Mouse (Mus musculus): ENCODE data around the gene Mucl3. TPM values are rescaled to one million over a fixed set of nuclear protein-coding genes. Genes with fewer than 3 reads are reported as not detected.

Gene Mucl3
- total and polyA plus RNA-seq, 3 experiments = 0.11 to 1.3 (median 0.34) TPM

GRCm38 (mm10) chr17:35685061-35685460, 41.6 kb upstream of the Mucl3 start:
- Histone ChIP-seq H3K27me3 (replicated peaks) (no peaks in the 10 kb centered on the region), H3K36me3 (replicated peaks in 1 of 2; ENCODE audit: control insufficient read depth in 1 of 2, insufficient read depth in 1 of 2, low read length in 1 of 2) (peaks cover 15 to 62% of the 10 kb centered on the region in 2 experiments), H3K9ac (ENCODE audit: insufficient read depth, low read depth) (no peak overlapping the region), H3K79me2 (replicated peaks; ENCODE audit: control insufficient read depth, extremely low read depth, insufficient read depth, poor library complexity, severe bottlenecking) (no peaks in the 10 kb centered on the region), H3K4me3 (replicated peaks in 1 of 3; ENCODE audit: low read depth in 2 of 3, low read length in 2 of 3, poor library complexity in 1 of 3) (no peak overlapping the region), H3K9me3 (replicated peaks; ENCODE audit: low read length) (no peaks in the 10 kb centered on the region), H3K4me1 (ENCODE audit: control insufficient read depth in 1 of 2, insufficient read depth in 2 of 2) (peaks cover 5 to 15% of the 10 kb centered on the region in 2 experiments; a peak in 2 of 4 replicates), H3K27ac (ENCODE audit: insufficient read depth, low read depth) (no peak overlapping the region), H3K4me2 (ENCODE audit: insufficient read depth, low read depth, poor library complexity, severe bottlenecking) (no peak overlapping the region)
- dilution Hi-C loops (cut with MboI; ENCODE audit: extremely low pct_ligation_motif_present, extremely low pct_unique_long_range_greater_than_20kb, low sequenced_read_pairs) = no loop called here
- in situ Hi-C loops (cut with MboI; ENCODE audit: low pct_ligation_motif_present, low pct_unique_long_range_greater_than_20kb, low sequenced_read_pairs) = no loop called here
- TF ChIP-seq POLR2AphosphoS2 (IDR thresholded peaks at IDR 0.05; ENCODE audit: low read depth, low read length) (no peak), ZC3H11A (IDR thresholded peaks at IDR 0.05; ENCODE audit: low read depth, low read length) (no peak), SMC3 (IDR thresholded peaks at IDR 0.05; ENCODE audit: low read depth, low read length) (no peak), UBTF (IDR thresholded peaks at IDR 0.05; ENCODE audit: low read depth, low read length) (no peak), ZKSCAN1 (IDR thresholded peaks at IDR 0.05; ENCODE audit: borderline replicate concordance, low read depth, low read length) (no peak), ELF1 (IDR thresholded peaks at IDR 0.05; ENCODE audit: low read depth, low read length) (no peak)
- DNase-seq (ENCODE audit: extremely low read depth) = no peak

GRCm38 (mm10) chr17:35681986-35682385, 38.5 kb upstream of the Mucl3 start:
- dilution Hi-C loops (cut with MboI; ENCODE audit: extremely low pct_ligation_motif_present, extremely low pct_unique_long_range_greater_than_20kb, low sequenced_read_pairs) = no loop called here

GRCm38 (mm10) chr17:35680591-35680990, 37.1 kb upstream of the Mucl3 start:
- dilution Hi-C loops (cut with MboI; ENCODE audit: extremely low pct_ligation_motif_present, extremely low pct_unique_long_range_greater_than_20kb, low sequenced_read_pairs) = no loop called here
- no peak for TF ChIP-seq TBP (conservative IDR thresholded peaks at IDR 0.05; ENCODE audit: low read depth, low read length)
- TF ChIP-seq SMC3 (IDR thresholded peaks at IDR 0.05; ENCODE audit: low read depth, low read length) = no peak
- TF ChIP-seq ETS1 (conservative IDR thresholded peaks at IDR 0.05; ENCODE audit: low read depth, low read length) = no peak
- TF ChIP-seq UBTF (IDR thresholded peaks at IDR 0.05; ENCODE audit: low read depth, low read length) = no peak
- no peak for TF ChIP-seq ZC3H11A (IDR thresholded peaks at IDR 0.05; ENCODE audit: low read depth, low read length)
- no peak for TF ChIP-seq POLR2A (IDR thresholded peaks at IDR 0.05; ENCODE audit: low read depth, low read length)
- no peak for TF ChIP-seq SIN3A (IDR thresholded peaks at IDR 0.05; ENCODE audit: low read length)
- no peak for TF ChIP-seq MAFK (IDR thresholded peaks at IDR 0.05; ENCODE audit: insufficient replicate concordance, low read length)
- no peak for TF ChIP-seq JUND (conservative IDR thresholded peaks at IDR 0.05; ENCODE audit: low read depth, low read length)
- no peak for TF ChIP-seq MXI1 (IDR thresholded peaks at IDR 0.05; ENCODE audit: low read depth, low read length)
- TF ChIP-seq KAT2A (IDR thresholded peaks at IDR 0.05; ENCODE audit: insufficient replicate concordance, low read length) = no peak
- TF ChIP-seq IRF4 (IDR thresholded peaks at IDR 0.05; ENCODE audit: low read depth, low read length) = no peak
- no peak for DNase-seq (ENCODE audit: extremely low read depth)
- in situ Hi-C loops (cut with MboI; ENCODE audit: low pct_ligation_motif_present, low pct_unique_long_range_greater_than_20kb, low sequenced_read_pairs) = no loop called here
- Histone ChIP-seq H3K27me3 (replicated peaks) (no peaks in the 10 kb centered on the region), H3K4me1 (ENCODE audit: control insufficient read depth in 1 of 2, insufficient read depth in 2 of 2) (no peaks in the 10 kb centered on the region), H3K27ac (ENCODE audit: insufficient read depth, low read depth) (no peak overlapping the region), H3K36me3 (replicated peaks in 1 of 2; ENCODE audit: control insufficient read depth in 1 of 2, insufficient read depth in 1 of 2, low read length in 1 of 2) (peaks cover 8 to 35% of the 10 kb centered on the region in 2 experiments), H3K4me2 (ENCODE audit: insufficient read depth, low read depth, poor library complexity, severe bottlenecking) (no peak overlapping the region), H3K4me3 (replicated peaks in 1 of 3; ENCODE audit: low read depth in 2 of 3, low read length in 2 of 3, poor library complexity in 1 of 3) (no peak overlapping the region), H3K9me3 (replicated peaks; ENCODE audit: low read length) (no peaks in the 10 kb centered on the region), H3K9ac (ENCODE audit: insufficient read depth, low read depth) (no peak overlapping the region), H3K79me2 (replicated peaks; ENCODE audit: control insufficient read depth, extremely low read depth, insufficient read depth, poor library complexity, severe bottlenecking) (no peaks in the 10 kb centered on the region)

More at GRCm38 (mm10) chr17:35681986-35682385, 38.5 kb upstream of the Mucl3 start:
- Histone ChIP-seq H3K27me3 (replicated peaks) (no peaks in the 10 kb centered on the region), H3K79me2 (replicated peaks; ENCODE audit: control insufficient read depth, extremely low read depth, insufficient read depth, poor library complexity, severe bottlenecking) (no peaks in the 10 kb centered on the region), H3K27ac (ENCODE audit: insufficient read depth, low read depth) (no peak overlapping the region), H3K4me2 (ENCODE audit: insufficient read depth, low read depth, poor library complexity, severe bottlenecking) (no peak overlapping the region), H3K4me3 (replicated peaks in 1 of 3; ENCODE audit: low read depth in 2 of 3, low read length in 2 of 3, poor library complexity in 1 of 3) (no peak overlapping the region), H3K4me1 (ENCODE audit: control insufficient read depth in 1 of 2, insufficient read depth in 2 of 2) (no peaks in the 10 kb centered on the region), H3K9ac (ENCODE audit: insufficient read depth, low read depth) (no peak overlapping the region), H3K9me3 (replicated peaks; ENCODE audit: low read length) (no peaks in the 10 kb centered on the region), H3K36me3 (replicated peaks in 1 of 2; ENCODE audit: control insufficient read depth in 1 of 2, insufficient read depth in 1 of 2, low read length in 1 of 2) (peaks cover 8 to 49% of the 10 kb centered on the region in 2 experiments)
- in situ Hi-C loops (cut with MboI; ENCODE audit: low pct_ligation_motif_present, low pct_unique_long_range_greater_than_20kb, low sequenced_read_pairs) = no loop called here
- TF ChIP-seq MXI1 (IDR thresholded peaks at IDR 0.05; ENCODE audit: low read depth, low read length) (no peak), ZNF384 (IDR thresholded peaks at IDR 0.05; ENCODE audit: low read depth, low read length) (no peak), E2F4 (IDR thresholded peaks at IDR 0.05; ENCODE audit: insufficient replicate concordance, low read depth, low read length) (no peak), MYC (IDR thresholded peaks at IDR 0.05; ENCODE audit: low read depth, low read length) (no peak), KAT2A (IDR thresholded peaks at IDR 0.05; ENCODE audit: insufficient replicate concordance, low read length) (no peak), ELF1 (IDR thresholded peaks at IDR 0.05; ENCODE audit: low read depth, low read length) (no peak), NRF1 (IDR thresholded peaks at IDR 0.05; ENCODE audit: low read depth, low read length) (no peak), IRF4 (IDR thresholded peaks at IDR 0.05; ENCODE audit: low read depth, low read length) (no peak), ZKSCAN1 (IDR thresholded peaks at IDR 0.05; ENCODE audit: borderline replicate concordance, low read depth, low read length) (no peak), PAX5 (IDR thresholded peaks at IDR 0.05; ENCODE audit: low read length) (no peak), MAFK (IDR thresholded peaks at IDR 0.05; ENCODE audit: insufficient replicate concordance, low read length) (no peak), TCF12 (IDR thresholded peaks at IDR 0.05; ENCODE audit: low read depth, low read length) (no peak), ZMIZ1 (IDR thresholded peaks at IDR 0.05; ENCODE audit: low read depth, low read length) (no peak), ZC3H11A (IDR thresholded peaks at IDR 0.05; ENCODE audit: low read depth, low read length) (no peak), MEF2A (IDR thresholded peaks at IDR 0.05; ENCODE audit: borderline replicate concordance, low read depth, low read length) (no peak), RCOR1 (conservative IDR thresholded peaks at IDR 0.05; ENCODE audit: low read depth, low read length) (no peak)
- no peak for DNase-seq (ENCODE audit: extremely low read depth)
